Mouse (Mus musculus) stomach, postnatal 0 days (tissue): ENCODE data around the gene Ndufa6.

Experiments
- CTCF ChIP-seq: IDR thresholded peaks from 2 replicates; pipeline ENCODE4 v1.5.1; 2016; ENCODE audit warnings: antibody characterized with exemption, low read depth, mild to moderate bottlenecking, moderate library complexity
- EP300 ChIP-seq: optimal IDR thresholded peaks from 2 replicates; pipeline ENCODE3; 2016; ENCODE audit warnings: antibody characterized with exemption

- no peak for TF ChIP-seq CTCF
- no peak for TF ChIP-seq EP300
These were observed 22.4 kb upstream of the Ndufa6 start for GRCm38 (mm10) chr15:82376393-82377138.
